Mouse (Mus musculus) layer of hippocampus, adult 2 months (tissue): ENCODE data around the gene Bcl9l. TPM values are rescaled to one million over a fixed set of nuclear protein-coding genes. Genes with fewer than 3 reads are reported as not detected.

ENCODE experiments used
- DNase-seq, 2 experiments: peaks; one replicate each; pipeline ENCODE4 v3.0.0; 2022; ENCODE audit warnings: low spot score in 2 of 2
- H3K27ac ChIP-seq: fragments of 200-600 bp; 2 replicates; pipeline ENCODE4 v1.8.1; 2022
- H3K4me3 ChIP-seq: fragments of 200-600 bp; 2 replicates; pipeline ENCODE4 v1.8.1; 2022; ENCODE audit warnings: mild to moderate bottlenecking
- CTCF ChIP-seq: fragments of 200-600 bp; conservative IDR thresholded peaks from 2 replicates; pipeline ENCODE4 v1.8.1; 2022; ENCODE audit warnings: antibody characterized with exemption, mild to moderate bottlenecking, moderate library complexity
- total RNA-seq, 2 experiments: library from RNA; stranded (reverse); gene quantifications; 2 replicates each; pipeline ENCODE4 v1.2.3; 2021

Gene Bcl9l
- total RNA-seq, 2 experiments from 2014 or later = 68.4 to 76.9 TPM

DNA sequence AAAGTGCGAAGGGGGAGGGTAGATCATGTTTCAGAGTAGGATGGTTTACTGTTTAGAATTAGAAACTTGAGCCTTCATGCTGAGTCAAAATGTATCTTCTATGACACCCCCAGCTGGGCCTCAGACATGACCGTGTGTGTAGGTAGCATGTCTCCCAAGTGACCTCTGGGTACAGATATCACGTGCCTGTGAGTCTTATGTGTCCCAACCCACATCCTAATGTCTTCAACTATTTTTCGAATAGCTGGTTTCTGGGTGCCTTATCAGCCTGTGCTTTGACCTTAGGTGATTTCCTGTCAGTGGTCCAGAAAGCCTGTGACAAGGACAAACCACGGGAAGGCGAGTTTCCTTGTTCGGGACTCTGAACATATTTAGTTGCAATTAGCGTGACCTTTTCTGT lies 45.7 kb downstream of the Bcl9l start:
- Histone ChIP-seq H3K4me3 (no peak overlapping the region), H3K27ac (no peak overlapping the region)
- DNase-seq = no peak
- no peak for TF ChIP-seq CTCF

DNA sequence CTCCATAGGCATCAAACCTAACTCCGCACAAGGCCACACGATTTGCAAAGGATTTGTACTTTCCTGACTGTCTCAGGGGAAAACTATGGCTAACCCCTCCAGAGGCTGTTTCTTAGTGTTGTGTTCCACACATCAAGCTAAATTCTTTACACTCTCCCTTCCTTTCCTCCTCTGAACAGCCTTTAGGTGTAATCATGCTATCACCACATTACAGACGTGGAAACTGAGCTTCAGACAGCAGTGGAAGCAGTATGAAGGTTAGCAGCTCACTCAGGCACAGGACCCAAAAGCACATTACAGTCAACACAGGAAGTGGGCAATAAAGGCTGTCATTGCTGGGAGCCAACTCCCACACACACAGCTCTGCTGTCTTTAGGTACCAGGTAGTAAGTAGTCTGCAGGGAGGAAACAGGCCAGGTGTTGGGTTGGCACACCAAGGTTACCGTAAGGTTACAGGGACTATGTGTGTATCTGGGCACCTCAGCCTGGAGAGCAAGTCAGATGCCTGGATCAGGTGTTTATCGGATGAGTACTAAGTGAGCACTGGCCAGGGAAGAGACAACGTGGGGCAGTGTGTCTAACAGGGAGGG lies 50.5 kb downstream of the Bcl9l start:
- H3K27ac ChIP-seq = no peak overlapping the region
- no peak for DNase-seq
- no peak overlapping the region for H3K4me3 ChIP-seq
- TF ChIP-seq CTCF = no peak

DNA sequence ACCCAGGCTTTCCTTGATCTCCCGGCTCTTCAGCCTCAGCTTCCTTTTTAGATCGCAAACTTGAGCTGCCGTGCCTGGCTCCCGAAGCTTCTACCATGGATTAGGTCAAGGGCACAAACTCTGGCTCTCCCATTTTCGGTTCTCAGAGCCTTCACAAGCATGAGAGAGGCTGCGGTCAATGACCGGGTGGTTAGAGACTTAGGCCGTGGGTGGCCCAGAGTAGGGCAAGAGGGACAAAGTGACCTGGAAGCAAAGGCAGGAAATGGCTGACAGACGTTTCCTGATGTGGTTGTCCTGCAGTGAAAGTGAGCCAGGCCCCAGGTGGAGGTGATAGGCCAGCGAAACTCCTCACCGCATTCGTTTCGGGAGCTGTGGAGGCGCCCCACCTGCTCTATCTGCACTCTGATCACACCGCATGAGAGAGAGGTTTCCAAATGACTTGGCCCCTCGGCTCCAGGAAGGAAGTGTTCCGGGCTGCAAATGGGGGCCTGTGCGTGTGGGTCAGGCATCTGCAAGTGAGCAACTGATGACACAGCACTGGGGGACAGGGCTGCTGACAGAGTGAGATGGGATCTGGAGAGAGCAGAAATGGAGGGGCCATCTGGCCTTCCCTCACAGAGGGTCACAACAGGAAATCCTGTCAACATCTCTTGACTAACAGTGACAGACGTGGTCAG lies 55.1 kb downstream of the Bcl9l start:
- no peak for TF ChIP-seq CTCF
- Histone ChIP-seq H3K4me3 (no peak overlapping the region), H3K27ac (no peak overlapping the region)
- DNase-seq = no peak

DNA sequence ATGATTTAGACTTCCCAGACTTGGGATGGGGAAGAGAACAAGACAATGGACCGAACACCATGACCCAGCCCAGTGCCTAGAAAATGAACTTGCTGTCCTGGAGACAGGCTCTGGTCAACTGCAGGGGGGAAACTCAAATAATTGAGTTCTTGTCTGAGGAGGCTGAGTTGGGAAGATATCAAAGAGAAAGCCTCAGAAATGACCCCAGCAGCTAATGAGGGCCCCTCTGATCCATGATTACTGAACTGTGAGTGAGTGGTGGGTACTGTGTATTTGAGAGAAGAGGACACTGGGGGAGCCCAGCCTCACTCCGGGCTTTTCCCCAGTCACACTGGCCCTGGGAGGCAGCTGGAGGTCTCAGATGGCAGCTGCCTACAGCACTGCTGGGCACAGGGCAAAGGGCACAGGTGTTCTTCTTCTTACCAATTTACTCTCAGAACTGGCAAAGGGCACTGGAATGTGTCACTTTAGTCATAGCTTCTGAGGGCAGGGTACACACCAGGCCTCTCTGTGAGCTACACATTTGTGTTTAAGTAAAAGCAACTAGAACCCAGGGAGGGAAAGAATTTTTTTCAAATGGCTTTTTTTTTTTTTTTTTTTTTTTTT lies 57.3 kb downstream of the Bcl9l start:
- no peak for TF ChIP-seq CTCF
- H3K4me3 ChIP-seq = no peak overlapping the region
- no peak overlapping the region for H3K27ac ChIP-seq
- no peak for DNase-seq

DNA sequence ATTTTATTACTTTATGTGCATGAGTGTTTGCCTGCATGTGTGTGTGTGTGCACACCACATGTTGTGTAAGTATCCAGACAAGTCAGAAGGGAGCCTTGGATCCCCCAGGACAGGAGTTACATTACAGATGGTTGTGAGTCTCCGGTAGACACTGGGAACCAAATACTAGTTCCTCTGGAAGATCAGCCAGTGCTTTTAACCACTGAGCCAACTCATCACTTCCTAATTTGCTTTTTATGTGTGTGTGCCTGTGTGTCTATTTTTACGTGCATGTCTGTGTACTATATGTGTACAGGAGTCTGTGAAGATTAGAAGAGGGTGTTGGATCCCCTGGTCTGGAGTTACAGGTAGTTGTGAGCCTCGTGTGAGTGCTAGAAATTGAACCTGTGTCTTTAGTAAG lies 58.1 kb downstream of the Bcl9l start:
- no peak for TF ChIP-seq CTCF
- H3K4me3 ChIP-seq = no peak overlapping the region
- no peak for DNase-seq
- no peak overlapping the region for H3K27ac ChIP-seq

DNA sequence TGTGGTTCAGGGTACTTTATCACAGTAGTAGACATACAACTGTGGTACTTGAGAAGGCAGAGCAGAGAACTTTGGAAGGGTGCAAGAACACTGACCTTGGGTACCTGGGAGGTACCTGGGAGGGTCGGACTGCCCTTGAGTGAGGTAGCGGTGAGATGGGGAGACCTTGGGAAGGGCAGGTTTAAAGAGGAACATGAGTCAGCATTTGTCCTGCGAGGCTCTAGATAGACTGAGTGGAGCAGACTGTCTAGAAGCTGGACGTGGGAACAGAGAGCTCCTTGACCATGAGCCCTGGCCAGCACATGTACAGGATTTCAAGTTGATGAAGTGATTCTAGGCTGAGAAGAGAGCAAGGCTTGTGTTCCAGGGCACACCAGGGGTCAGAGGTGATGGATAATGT lies 59.7 kb downstream of the Bcl9l start:
- DNase-seq = no peak
- H3K4me3 ChIP-seq = no peak overlapping the region
- TF ChIP-seq CTCF = no peak
- H3K27ac ChIP-seq = no peak overlapping the region

DNA sequence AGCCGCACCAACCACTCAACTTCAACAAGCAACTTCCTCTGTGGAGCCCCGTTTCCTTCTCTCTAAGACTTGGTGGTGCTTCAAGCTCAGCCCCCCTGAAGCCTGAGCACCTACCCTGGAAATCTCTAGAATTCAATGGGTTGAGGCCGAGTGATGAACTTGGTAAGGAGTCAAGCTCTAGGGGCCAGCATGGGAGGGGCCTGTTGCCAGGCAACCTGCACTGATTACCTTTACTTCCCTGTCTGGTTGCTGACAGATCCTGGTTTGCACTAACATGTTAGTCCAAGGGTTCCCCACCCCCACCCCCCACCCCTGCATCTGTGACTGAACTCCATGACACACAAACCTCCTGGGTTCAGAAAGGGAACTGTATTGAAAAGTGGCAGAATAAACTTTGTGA lies 62.4 kb downstream of the Bcl9l start:
- Histone ChIP-seq H3K4me3 (no peak overlapping the region), H3K27ac (no peak overlapping the region)
- no peak for DNase-seq
- no peak for TF ChIP-seq CTCF

DNA sequence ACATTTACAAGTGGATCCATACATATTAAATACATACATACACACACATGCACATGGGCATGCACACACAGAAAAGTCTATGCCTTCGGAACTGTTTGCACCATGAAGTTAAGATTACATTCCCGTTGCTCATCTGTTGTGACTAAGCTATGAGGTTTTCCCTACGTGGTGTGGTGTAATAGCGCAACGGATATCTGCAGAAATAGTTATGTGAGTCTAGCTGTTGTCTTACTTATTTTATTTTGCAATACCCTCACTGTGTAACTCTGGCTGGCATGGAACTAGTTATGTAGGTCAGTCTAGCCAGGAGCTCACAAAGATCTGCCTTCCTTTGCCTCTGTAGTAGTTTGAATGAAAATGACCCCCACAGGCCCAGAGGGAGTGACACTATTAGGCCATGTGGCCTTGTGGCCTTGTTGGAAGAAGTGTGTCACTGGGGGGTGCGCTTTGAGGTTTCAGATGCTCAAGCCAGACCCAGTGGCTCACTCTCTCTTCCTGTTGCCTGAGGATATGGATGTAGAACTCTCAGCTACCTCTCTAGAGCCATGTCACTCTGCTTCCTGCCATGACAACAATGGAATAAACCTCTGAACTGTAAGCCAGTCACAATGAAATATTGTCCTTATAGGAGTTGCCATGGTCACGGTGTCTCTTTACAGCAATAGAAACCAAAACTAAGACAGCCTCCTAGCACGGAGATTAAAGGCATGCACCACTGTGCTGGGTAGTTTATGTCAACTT lies 66.0 kb downstream of the Bcl9l start:
- H3K27ac ChIP-seq = no peak overlapping the region
- no peak overlapping the region for H3K4me3 ChIP-seq
- no peak for TF ChIP-seq CTCF
- no peak for DNase-seq

DNA sequence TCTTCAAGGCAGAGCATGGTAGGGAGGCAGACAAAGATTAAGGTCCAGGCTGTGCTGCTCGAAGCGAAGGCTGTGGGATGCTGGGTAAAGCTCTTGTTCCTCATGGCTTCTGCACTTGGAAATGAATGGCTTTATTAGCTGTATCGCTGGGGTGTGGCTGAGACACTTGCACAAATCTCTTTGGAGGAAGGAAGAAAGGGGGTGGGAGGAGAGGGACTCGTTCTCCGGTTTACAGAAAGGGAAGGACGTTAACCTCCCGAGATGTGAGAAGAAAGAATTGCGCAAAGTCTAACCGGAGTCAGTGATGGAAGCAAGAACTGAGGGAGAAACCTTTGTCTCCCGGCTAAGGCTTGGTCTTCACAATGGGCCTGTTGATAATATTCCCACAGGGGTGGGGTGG lies 68.5 kb downstream of the Bcl9l start:
- Histone ChIP-seq H3K27ac (no peak overlapping the region), H3K4me3 (no peak overlapping the region)
- no peak for TF ChIP-seq CTCF
- no peak for DNase-seq

DNA sequence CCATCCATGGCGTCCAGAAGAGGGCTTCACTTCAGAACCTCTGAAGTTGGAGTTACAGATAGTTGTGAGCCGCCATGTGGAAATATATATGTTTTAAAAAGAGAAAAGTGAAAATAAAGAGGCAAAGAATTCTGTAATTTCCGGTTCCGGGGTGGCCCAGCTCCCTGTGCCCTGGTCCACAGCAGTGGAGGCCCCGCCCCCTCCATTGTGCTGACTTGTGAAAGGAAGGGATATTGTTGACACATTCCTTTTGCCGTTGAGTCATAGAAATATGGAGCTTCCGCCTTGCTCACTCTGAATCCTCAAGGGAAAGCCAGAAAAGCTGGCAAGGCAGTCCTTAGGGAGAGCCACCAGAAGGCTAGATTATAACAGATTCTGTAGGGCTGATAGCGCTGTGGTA lies 69.5 kb downstream of the Bcl9l start:
- no peak for TF ChIP-seq CTCF
- Histone ChIP-seq H3K27ac (no peak overlapping the region), H3K4me3 (no peak overlapping the region)
- no peak for DNase-seq

Other genes with a start within 250 kb of the Bcl9l start
- gene Cbl, start 248.8 kb upstream of the Bcl9l start, total RNA-seq = 10 to 100 TPM; 61.7 to 66.5 TPM
- gene Ccdc153, start 242.1 kb upstream of the Bcl9l start, total RNA-seq = 1 to 10 TPM; 3.6 to 4.1 TPM
- gene Pdzd3, start 231.4 kb upstream of the Bcl9l start, total RNA-seq = 1 to 10 TPM; 1.1 to 1.5 TPM
- 10 to 100 TPM; 11.6 to 13.9 TPM for gene Nlrx1, start 214.2 kb upstream of the Bcl9l start, total RNA-seq
- 10 to 100 TPM; 67.9 to 71.4 TPM for gene Abcg4, start 194.2 kb upstream of the Bcl9l start, total RNA-seq
- gene Hinfp, start 177.2 kb upstream of the Bcl9l start, total RNA-seq = 10 to 100 TPM; 26.0 to 36.9 TPM
- 100 to 1,000 TPM; 186 to 206 TPM for gene C2cd2l, start 162.5 kb upstream of the Bcl9l start, total RNA-seq
- 10 to 100 TPM; 14.5 to 15.3 TPM for gene Dpagt1, start 156.8 kb upstream of the Bcl9l start, total RNA-seq
- gene H2afx, start 148.1 kb upstream of the Bcl9l start, total RNA-seq = 10 to 100 TPM; 42.5 to 44.2 TPM
- 10 to 100 TPM; 21.9 to 22.1 TPM for gene Hmbs, start 138.6 kb upstream of the Bcl9l start, total RNA-seq
- gene Vps11, start 121.2 kb upstream of the Bcl9l start, total RNA-seq = 10 to 100 TPM; 54.7 to 55.7 TPM
- gene Hyou1, start 103.3 kb upstream of the Bcl9l start, total RNA-seq = 100 to 1,000 TPM; 113 to 127 TPM
- gene Slc37a4, start 86.0 kb upstream of the Bcl9l start, total RNA-seq = 10 to 100 TPM; 29.5 to 30.2 TPM
- 100 to 1,000 TPM; 710 to 726 TPM for gene Rps25, start 75.7 kb upstream of the Bcl9l start, total RNA-seq
- 10 to 100 TPM; 63.9 to 75.2 TPM for gene Trappc4, start 75.2 kb upstream of the Bcl9l start, total RNA-seq
- 10 to 100 TPM; 21.5 to 25.7 TPM for gene Ccdc84, start 64.3 kb upstream of the Bcl9l start, total RNA-seq
- gene Foxr1, start 41.7 kb upstream of the Bcl9l start, total RNA-seq = not detected
- gene Upk2, start 27.8 kb upstream of the Bcl9l start, total RNA-seq = not detected
- gene Cxcr5, start 79.1 kb downstream of the Bcl9l start, total RNA-seq = not detected
- gene Ddx6, start 122.1 kb downstream of the Bcl9l start, total RNA-seq = 100 to 1,000 TPM; 132 to 135 TPM
- gene Treh, start 190.4 kb downstream of the Bcl9l start, total RNA-seq = under 1 TPM in 1 of 2 experiments, not detected in 1; 0.18 TPM